Mouse (Mus musculus): Measurements from ENCODE around the gene Pnkd. TPM values are rescaled to one million over a fixed set of nuclear protein-coding genes. Genes with fewer than 3 reads are reported as not detected.
"Not testable (repeated sequence)": the region's sequence is repeated elsewhere in the genome, so short reads cannot be mapped to it uniquely, and the experiment has no call there.

Pnkd gene
- polyA plus RNA-seq, 1 experiment from 2014 or later, result 119 TPM

DNA sequence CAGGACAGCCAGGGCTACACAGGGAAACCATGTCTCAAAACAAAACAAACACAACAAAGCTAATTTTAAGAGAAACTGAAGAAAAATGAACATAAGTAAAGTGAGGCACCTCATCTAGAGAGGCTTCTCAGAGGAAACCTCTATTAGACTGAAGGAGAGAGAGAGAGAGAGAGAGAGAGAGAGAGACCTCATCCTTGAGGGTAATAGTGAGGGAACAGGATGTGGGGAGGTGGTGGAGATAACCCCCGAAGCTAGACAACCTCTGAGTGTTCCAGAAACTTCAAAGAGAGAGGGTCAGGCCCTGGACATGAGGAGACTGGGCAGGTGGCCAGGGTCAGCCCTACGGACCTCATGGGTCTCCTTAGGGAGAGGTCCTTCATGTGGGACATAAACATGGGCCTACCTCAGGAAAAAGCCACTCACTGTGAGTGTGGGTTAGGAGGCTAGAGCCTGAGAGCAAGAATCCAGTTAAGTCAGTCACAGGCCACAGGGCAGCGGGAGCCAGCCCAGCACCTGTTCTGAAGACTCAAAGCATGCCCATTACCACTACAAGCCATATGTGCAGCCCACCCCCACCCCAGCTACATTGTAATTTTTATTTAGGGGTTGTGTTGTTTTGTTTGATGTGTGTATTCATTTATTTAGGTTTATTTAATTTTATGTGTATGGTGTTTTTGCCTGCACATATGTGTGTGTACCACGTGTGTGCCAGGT, 31.5 kb downstream of the Pnkd start:
- peaks cover 4% of the 10 kb centered on the region; the same call in 1 of the 2 replicates for H3K4me1 ChIP-seq (replicated peaks)
- no peaks in the 10 kb centered on the region for H3K27me3 ChIP-seq
- no peaks in the 10 kb centered on the region for H3K9me3 ChIP-seq
- no peak overlapping the region for H3K27ac ChIP-seq (replicated peaks)
- WGBS, result 86% methylated on average over 4 of the region's 4 CpGs
- H3K9ac ChIP-seq, result no peak overlapping the region
- H3K36me3 ChIP-seq, result no peaks in the 10 kb centered on the region
- no peak overlapping the region for H3K4me3 ChIP-seq
- no peak overlapping the region for H3K4me2 ChIP-seq
- no peak for ATAC-seq (ENCODE audit: low read depth)

GRCm38 (mm10) chr1:74318711-74319110, 34.0 kb downstream of the Pnkd start:
- Histone ChIP-seq H3K36me3 (no peaks in the 10 kb centered on the region), H3K4me3 (no peak overlapping the region), H3K27ac (replicated peaks) (no peak overlapping the region), H3K9me3 (no peaks in the 10 kb centered on the region), H3K4me1 (replicated peaks) (peaks cover 4% of the 10 kb centered on the region; the same call in 1 of the 2 replicates), H3K4me2 (no peak overlapping the region), H3K27me3 (no peaks in the 10 kb centered on the region), H3K9ac (no peak overlapping the region)
- 86% methylated on average over 3 of the region's 3 CpGs for WGBS
- ATAC-seq (ENCODE audit: low read depth), result no peak

DNA sequence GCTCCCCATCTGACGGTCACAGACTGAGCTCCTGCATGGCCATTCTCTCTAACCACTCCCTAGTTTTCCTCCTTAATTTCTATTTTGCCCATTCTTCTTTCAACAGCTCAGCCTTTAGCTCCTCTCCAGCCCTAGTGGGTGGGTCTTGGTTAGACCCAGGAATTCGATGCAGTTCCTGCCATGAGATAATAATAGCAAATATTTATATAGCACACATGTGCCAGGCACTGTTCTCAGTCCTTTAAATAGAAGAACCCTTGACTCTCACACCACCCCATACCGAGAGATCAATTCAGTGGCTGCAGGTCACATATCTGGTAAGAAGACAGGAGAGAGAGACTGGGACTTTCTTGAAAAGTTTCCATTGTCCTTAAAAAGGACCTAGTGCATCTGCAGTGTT, 36.7 kb downstream of the Pnkd start:
- no peaks in the 10 kb centered on the region for H3K36me3 ChIP-seq
- no peak for ATAC-seq (ENCODE audit: low read depth)
- 89% methylated on average over 3 of the region's 3 CpGs for WGBS

GRCm38 (mm10) chr1:74326916-74327315, 42.2 kb downstream of the Pnkd start:
- H3K4me3 ChIP-seq; H3K4me2 ChIP-seq; H3K27me3 ChIP-seq; H3K9ac ChIP-seq; ATAC-seq (ENCODE audit: low read depth); H3K4me1 ChIP-seq (replicated peaks); H3K27ac ChIP-seq (replicated peaks); H3K9me3 ChIP-seq: not testable (repeated sequence)
- peaks cover 15% of the 10 kb centered on the region for H3K36me3 ChIP-seq
- 71% methylated on average over 2 of the region's 2 CpGs for WGBS

More for the DNA sequence above, 36.7 kb downstream of the Pnkd start:
- Histone ChIP-seq H3K9me3 (no peaks in the 10 kb centered on the region), H3K27ac (replicated peaks) (no peak overlapping the region), H3K27me3 (no peaks in the 10 kb centered on the region), H3K4me3 (no peak overlapping the region), H3K9ac (no peak overlapping the region), H3K4me1 (replicated peaks) (peaks cover 4% of the 10 kb centered on the region; the same call in 1 of the 2 replicates), H3K4me2 (no peak overlapping the region)

DNA sequence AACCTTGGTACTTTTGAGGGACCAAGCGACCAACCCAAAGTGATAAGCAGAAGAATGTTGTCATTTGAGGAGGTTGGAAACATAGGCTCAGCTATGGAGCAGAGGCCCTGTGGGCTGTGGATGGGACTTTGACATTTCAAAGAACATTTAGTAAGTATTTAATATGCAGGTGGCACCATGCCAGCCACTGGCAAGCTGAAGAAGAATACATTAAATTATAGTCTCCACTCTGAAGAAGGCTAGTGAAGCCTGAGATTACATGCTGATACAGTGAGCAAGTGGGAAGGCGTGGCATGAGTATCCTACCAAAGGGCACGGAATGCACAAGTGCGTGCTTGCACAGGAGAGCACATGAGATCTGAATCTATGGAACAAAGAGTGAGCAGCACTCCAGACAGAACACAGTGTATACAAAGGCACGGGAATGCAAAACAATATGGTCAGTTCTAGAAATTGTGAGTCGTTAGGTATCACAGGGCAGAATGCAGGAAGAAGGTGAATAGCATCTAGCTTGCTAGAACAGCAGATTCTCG, 45.2 kb downstream of the Pnkd start:
- 82% methylated on average over 7 of the region's 7 CpGs for WGBS
- Histone ChIP-seq H3K9ac (no peak overlapping the region), H3K36me3 (peaks cover 15% of the 10 kb centered on the region), H3K9me3 (no peaks in the 10 kb centered on the region), H3K4me3 (no peak overlapping the region), H3K27me3 (no peaks in the 10 kb centered on the region), H3K4me1 (replicated peaks) (peaks cover 22% of the 10 kb centered on the region), H3K27ac (replicated peaks) (no peak overlapping the region), H3K4me2 (no peak overlapping the region)
- no peak for ATAC-seq (ENCODE audit: low read depth)

DNA sequence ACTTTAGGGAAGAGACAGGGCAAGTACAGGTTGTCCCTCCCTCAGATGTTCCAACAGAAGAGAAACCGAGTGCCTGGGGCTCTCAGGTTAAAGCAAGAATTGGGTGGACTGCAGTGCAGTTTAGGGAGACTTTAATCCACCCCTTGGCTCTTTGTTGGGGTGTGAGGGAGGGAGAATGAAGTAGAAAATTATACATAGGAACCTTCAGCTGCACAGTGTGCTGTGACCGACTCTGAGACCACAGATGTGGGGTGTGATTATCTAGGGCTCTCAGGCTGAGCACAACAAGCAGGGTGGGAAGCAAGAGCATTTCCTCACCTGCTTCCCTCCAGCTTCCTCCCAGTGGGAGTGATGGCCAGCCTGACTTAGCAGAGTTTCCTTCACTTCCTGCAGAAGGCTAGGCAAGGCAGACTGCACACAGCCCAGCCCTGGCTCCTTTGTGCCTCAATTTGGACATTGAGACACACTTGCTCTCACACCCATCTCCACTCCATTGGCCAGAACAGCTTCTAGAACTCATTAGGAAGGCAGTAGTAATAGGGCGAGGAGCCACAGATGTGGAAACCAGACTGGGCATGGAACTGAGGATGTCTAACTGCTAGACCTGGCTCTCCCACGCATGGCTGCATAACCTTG, 46.4 kb downstream of the Pnkd start:
- ATAC-seq (ENCODE audit: low read depth), result no peak
- Histone ChIP-seq H3K27ac (replicated peaks) (peak overlapping the region; percentile 86), H3K36me3 (peaks cover 15% of the 10 kb centered on the region), H3K4me3 (no peak overlapping the region), H3K27me3 (no peaks in the 10 kb centered on the region), H3K9me3 (no peaks in the 10 kb centered on the region), H3K4me1 (replicated peaks) (peaks cover 22% of the 10 kb centered on the region), H3K9ac (no peak overlapping the region), H3K4me2 (no peak overlapping the region)
- 85% methylated on average over 4 of the region's 4 CpGs for WGBS

- Histone ChIP-seq H3K9me3 (no peaks in the 10 kb centered on the region), H3K27me3 (no peaks in the 10 kb centered on the region), H3K4me2 (peak overlapping the region; percentile 79), H3K4me1 (replicated peaks) (peaks cover 22% of the 10 kb centered on the region), H3K27ac (replicated peaks) (peak overlapping the region; percentile 86), H3K9ac (peak overlapping the region; percentile 78), H3K36me3 (peaks cover 15% of the 10 kb centered on the region), H3K4me3 (peak overlapping the region; percentile 51)
- 0% methylated on average over 36 of the region's 36 CpGs for WGBS
- ATAC-seq (ENCODE audit: low read depth), result peak; percentile 98
Observed at GRCm38 (mm10) chr1:74332241-74332763, 47.6 kb downstream of the Pnkd start.

DNA sequence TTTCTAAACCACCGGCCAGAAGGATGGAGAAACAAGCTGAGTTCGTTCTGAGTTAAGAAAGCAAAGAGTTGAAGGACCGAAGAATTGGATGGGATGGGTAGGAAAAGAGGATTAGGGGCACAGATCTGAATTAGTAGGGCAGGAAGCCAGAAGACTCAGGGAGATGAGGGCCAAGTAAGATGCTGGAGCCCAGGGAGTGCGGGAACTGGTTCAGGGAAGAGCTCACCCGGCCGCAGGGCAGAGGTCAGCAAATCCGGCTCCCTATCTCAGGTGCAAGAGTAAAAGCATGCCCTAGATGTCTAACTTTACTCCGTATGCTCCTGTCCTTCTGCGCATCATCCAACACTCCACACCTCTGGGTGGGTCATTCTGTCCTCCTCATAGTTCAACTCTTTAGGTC, 48.2 kb downstream of the Pnkd start:
- peak; percentile 15; the same call in 1 of the 2 replicates for ATAC-seq (ENCODE audit: low read depth)
- Histone ChIP-seq H3K9ac (peak overlapping the region; percentile 78), H3K4me2 (peak overlapping the region; percentile 79), H3K4me1 (replicated peaks) (peaks cover 22% of the 10 kb centered on the region), H3K9me3 (no peaks in the 10 kb centered on the region), H3K36me3 (peaks cover 12% of the 10 kb centered on the region), H3K27me3 (no peaks in the 10 kb centered on the region), H3K4me3 (peak overlapping the region; percentile 51), H3K27ac (replicated peaks) (peak overlapping the region; percentile 86)
- WGBS, result 5% methylated on average over 9 of the region's 9 CpGs

- H3K36me3 ChIP-seq, result no peaks in the 10 kb centered on the region
- no peak overlapping the region for H3K4me2 ChIP-seq
- ATAC-seq (ENCODE audit: low read depth), result no peak
- H3K27ac ChIP-seq (replicated peaks), result no peak overlapping the region
- H3K4me3 ChIP-seq, result no peak overlapping the region
- WGBS, result 77% methylated on average over 3 of the region's 3 CpGs
- H3K9me3 ChIP-seq, result no peaks in the 10 kb centered on the region
- H3K9ac ChIP-seq, result no peak overlapping the region
- peaks cover 22% of the 10 kb centered on the region for H3K4me1 ChIP-seq (replicated peaks)
- no peaks in the 10 kb centered on the region for H3K27me3 ChIP-seq
Observed at GRCm38 (mm10) chr1:74334607-74335006, 49.9 kb downstream of the Pnkd start.

DNA sequence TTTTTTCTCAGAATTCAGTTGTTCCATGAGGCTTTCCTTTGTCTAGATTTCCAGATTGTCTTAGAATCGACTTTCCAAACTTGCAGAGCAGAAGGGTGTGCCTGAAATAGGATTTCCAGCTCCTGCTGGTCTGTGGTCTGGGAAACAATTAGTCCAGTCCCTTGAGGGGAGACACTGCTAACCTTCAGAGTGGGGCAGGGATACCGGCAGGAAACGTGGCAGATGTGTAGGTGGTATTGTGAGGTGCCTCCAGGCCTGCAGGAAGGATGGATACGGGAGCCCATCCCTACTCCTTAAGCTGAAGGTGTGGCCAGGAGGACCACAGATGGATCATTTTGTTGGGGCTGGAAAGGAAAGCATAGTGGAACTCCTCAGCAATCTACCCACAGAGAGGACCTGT, 50.3 kb downstream of the Pnkd start:
- Histone ChIP-seq H3K4me2 (no peak overlapping the region), H3K36me3 (no peaks in the 10 kb centered on the region; the same call in 1 of the 2 replicates), H3K27ac (replicated peaks) (no peak overlapping the region), H3K9me3 (no peaks in the 10 kb centered on the region), H3K4me3 (no peak overlapping the region), H3K9ac (no peak overlapping the region), H3K27me3 (no peaks in the 10 kb centered on the region), H3K4me1 (replicated peaks) (peaks cover 22% of the 10 kb centered on the region)
- 76% methylated on average over 4 of the region's 4 CpGs for WGBS
- ATAC-seq (ENCODE audit: low read depth), result no peak

DNA sequence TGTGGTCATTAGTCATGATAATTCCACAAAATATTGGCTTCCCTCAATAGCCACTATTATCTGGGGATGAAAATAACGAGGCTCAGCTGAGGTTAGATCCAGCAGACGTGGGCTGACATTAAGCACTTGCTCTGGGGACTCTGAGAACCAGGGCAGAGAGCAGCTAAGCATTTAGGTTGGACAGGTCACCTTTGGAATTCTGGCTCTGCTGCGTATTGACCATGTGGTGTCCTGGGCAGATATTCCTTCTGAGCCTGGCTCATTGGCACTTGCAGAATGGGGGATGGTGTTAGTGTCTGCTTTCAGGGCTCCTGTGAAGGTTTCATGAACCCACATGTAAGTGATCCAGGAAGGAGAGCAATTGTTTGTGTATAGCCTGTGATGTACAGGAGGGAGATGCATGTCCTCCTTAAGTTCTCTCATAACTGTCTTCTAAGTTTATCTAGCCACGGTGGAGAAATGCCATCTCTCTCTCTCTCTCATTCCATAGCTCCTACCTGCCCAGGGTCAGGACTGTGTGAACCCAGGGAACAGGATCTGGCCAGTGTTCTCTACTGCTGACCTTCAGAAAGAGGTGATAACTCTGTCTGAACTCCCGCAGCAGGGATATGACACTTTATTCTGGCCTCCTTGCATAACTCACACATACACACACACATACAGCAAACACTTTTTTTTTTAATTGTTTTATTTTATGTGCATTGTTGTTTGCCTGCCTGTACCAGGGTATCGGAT, 50.9 kb downstream of the Pnkd start:
- no peak overlapping the region for H3K27ac ChIP-seq (replicated peaks)
- H3K9ac ChIP-seq, result no peak overlapping the region
- H3K27me3 ChIP-seq, result no peaks in the 10 kb centered on the region
- H3K36me3 ChIP-seq, result no peaks in the 10 kb centered on the region; the same call in 1 of the 2 replicates
- H3K4me2 ChIP-seq, result no peak overlapping the region
- H3K9me3 ChIP-seq, result no peaks in the 10 kb centered on the region
- ATAC-seq (ENCODE audit: low read depth), result no peak
- WGBS, result 79% methylated on average over 6 of the region's 6 CpGs
- no peak overlapping the region for H3K4me3 ChIP-seq
- H3K4me1 ChIP-seq (replicated peaks), result peaks cover 22% of the 10 kb centered on the region
